Mouse (Mus musculus): ENCODE data around the gene Kyat1.
"Not testable (repeated sequence)": the region's sequence is repeated elsewhere in the genome, so short reads cannot be mapped to it uniquely, and the experiment has no call there.

Gene Kyat1

DNA sequence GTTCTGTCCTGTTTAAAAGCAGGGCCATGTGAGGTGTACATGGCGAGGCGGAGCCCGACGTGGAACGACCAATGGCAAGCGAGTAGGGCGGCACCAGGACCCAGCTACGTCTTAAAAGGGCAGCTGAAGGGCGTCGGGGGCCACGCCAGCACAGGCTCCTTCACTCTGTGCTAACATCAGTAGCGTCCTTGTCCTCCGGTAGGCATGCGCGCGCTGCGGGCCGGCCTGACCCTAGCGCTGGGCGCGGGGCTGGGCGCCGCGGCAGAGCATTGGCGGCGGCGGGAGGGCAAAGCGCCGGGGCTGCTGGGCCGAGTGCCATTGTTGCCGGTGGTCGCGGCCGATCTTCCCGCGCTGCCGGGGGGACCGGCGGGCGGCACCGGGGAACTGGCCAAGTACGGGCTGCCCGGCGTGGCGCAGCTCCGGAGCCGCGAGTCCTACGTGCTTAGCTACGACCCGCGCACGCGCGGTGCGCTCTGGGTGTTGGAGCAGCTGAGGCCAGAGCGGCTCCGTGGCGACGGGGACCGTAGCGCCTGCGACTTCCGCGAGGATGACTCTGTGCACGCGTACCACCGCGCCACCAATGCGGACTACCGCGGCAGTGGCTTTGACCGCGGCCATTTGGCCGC lies 34.2 kb downstream of the Kyat1 start, which contains the start of gene Endog:
Endog (plus strand) TSS at position 123 of the 626 bp plus-strand sequence.
- peak; percentile 90 for DNase-seq

GRCm38 (mm10) chr2:30166677-30167076 lies 39.0 kb downstream of the Kyat1 start:
- DNase-seq: no peak

DNA sequence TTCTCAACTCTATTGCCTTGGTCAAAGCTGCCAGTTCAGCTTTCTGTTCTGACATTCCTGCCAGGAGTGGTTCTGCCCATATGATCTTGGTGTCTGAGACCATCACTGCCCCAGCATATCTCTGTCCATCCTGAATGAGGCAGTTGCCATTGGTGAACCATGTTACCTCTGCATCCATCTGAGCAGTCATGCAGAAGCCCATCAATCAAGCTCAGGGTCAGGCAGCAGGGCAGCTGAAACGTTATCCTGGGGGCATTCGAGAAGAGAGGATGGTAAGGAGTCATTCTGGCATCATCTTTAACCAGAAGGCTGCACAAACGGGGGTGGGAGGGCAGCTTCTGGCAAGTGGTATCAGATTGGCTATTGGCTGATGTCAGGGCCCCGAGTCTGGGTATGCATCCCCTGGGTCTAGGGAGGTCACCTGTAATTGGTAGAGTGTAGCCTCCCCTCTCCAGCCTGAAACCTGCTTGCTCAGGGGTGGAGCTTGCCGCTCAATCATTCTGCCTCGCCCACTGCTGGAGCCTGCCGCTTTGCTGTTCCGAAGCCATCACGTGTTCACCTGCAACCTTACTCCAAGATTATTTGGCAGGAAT lies 41.2 kb downstream of the Kyat1 start:
- no peak for DNase-seq

- DNase-seq: no peak
These were observed 43.8 kb downstream of the Kyat1 start for GRCm38 (mm10) chr2:30161809-30162208.

GRCm38 (mm10) chr2:30159871-30160270 lies 45.8 kb downstream of the Kyat1 start:
- not testable (repeated sequence) for DNase-seq

GRCm38 (mm10) chr2:30152616-30153015 lies 53.0 kb downstream of the Kyat1 start:
- no peak for DNase-seq

DNA sequence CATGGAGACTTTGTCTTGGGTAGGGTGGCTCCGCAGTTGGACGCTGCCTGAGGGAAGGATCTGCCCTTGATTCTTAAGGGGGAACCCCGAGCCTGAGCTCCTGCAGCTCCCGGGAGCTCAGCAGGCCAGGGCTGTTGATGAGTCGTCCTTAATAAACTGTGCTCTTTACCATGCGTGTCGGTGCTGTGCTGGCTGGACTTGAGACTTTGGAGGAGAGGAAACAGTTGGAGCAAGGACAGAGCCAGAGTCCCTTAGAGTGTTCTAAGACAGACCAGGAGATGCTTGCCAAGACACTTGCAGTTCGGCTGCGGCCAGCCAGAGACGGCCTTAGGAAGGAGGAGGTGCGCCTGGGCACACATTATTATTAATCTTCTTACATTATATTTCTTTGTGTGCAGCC lies 53.8 kb downstream of the Kyat1 start:
- no peak for DNase-seq

DNA sequence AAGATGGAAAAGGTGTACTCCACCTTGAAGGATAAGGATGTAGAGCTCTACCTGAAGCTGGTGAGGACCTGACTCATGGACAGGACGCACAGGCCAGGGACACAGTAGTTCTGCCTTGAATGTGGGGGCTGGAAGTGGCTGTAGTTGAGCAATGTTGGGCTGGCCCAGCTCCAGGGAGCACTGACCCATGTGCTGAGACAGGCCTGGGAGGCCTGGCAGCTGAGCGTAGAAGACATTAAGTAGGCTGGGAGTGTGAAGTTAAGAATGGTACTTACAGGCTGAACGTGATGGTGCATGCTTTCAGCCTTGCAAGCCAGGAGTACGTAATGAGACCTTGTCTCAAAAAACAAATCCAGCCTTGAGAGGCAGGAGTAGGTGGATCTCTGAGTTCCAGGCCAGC lies 58.2 kb downstream of the Kyat1 start:
- DNase-seq: no peak

DNA sequence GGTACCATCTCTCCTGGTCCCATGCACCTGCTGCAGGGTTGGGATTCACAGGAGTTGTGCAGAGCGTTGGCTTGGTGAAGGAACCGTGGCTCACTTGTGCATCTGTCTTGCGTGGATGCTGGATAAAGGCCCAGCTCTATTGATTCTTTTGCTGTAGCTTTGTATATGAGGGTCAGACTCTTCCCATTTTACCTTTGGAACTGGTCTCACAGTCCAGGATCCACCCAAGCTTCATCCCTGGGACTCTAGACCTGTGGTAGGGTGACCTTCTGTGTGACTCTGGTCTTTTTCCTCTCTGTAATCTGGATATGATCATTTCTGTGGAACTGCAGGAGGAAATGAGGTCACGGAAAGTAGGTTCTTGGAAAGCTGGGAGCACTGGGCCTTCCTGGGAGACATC lies 61.2 kb downstream of the Kyat1 start:
- DNase-seq: no peak

DNA sequence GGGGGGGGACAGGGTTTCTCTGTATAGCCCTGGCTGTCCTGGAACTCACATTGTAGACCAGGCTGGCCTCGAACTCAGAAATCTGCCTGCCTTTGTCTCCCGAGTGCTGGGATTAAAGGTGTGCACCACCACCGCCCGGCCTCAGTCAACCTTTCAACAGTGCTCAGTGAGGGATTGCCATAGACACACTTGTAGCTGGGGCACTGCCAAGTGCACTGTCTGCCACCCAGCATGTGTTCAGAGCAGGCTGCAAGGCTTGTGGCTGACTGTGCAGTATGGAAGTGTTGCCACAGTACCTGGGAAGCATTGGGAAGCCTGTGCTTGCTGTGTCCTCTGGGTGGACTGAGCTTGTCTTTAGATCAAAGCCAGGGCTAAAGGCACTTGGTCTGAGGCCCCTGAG lies 65.6 kb downstream of the Kyat1 start:
- DNase-seq: not testable (repeated sequence)

DNA sequence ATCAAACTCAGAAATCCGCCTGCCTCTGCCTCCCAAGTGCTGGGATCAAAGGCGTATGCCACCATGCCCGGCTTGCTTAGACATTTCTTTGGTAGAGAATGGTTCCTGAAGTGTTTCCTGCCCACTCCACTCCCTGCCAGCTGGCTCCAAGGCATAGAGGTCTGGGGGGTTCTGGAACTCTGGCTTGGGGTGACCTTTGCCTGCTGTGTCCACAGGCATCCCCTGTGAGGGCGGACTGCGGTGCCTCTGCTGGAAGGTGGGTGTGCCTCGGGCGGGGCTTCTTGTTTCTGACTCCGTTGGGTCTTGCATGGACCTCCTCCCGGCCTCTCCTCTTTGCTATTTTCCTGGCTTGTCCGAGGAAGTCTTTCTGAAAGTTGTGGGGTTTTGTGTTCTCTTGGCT lies 69.2 kb downstream of the Kyat1 start:
- DNase-seq: no peak

All from right cerebral cortex, postnatal 14 days (tissue).